Mouse (Mus musculus): ENCODE measurements around the gene Cnn3.

GRCm38 (mm10) chr3:121461477-121461876 lies 35.2 kb downstream of the Cnn3 start:
- TF ChIP-seq FLI1 (IDR thresholded peaks at IDR 0.05; ENCODE audit: low read length) (no peak), GATA1 (IDR thresholded peaks at IDR 0.05; ENCODE audit: borderline replicate concordance, low read length) (no peak)
